Mouse (Mus musculus) cerebellum, adult 2 months (tissue): ENCODE data around the gene Trim2.

Experiments
- CTCF ChIP-seq: fragments of 200-500 bp; IDR thresholded peaks from 2 replicates; pipeline ENCODE4 v1.5.1; 2011; ENCODE audit warnings: low read depth, mild to moderate bottlenecking, control low read depth, low read length, moderate library complexity, borderline replicate concordance; ENCODE audit not compliant: insufficient read depth
- POLR2A ChIP-seq: fragments of 200-500 bp; IDR thresholded peaks from 2 replicates; pipeline ENCODE4 v1.6.1; 2011; ENCODE audit warnings: low read length, control low read depth, borderline replicate concordance; ENCODE audit not compliant: insufficient read depth

DNA sequence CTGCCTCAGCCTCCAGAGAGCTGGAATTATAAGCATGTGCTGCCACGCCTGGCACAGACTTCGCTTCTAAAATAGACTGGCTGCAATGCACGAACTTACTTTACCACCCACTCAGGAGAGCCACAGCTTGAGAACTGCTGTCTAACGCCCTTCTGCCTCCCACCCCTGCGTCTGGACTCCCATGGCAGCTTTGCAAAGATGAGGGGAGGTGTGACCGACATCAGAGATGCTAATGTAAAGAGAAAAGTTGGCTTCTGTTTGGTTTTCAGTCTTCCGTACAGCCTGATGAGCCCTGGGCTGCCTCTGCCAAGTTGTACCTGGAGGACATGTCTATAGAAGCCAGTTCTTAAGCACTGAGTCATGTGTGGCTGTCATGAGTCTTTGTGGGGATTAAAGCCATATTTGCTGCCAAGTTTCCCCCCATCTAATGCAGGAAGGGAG is 60.2 kb downstream of the Trim2 start:
- no peak for TF ChIP-seq POLR2A
- no peak for TF ChIP-seq CTCF
